Mouse (Mus musculus) lung, postnatal 0 days (tissue): ENCODE measurements at regions not wholly inside any gene's neighbourhood (a gene's known extent, or its start where the extent isn't known, plus 50 kb on each side); places are given as distances from the start of the nearest gene placed in this dataset.

Experiments
- CTCF ChIP-seq: IDR thresholded peaks from 2 replicates; pipeline ENCODE4 v1.5.1; 2016; ENCODE audit warnings: antibody characterized with exemption, mild to moderate bottlenecking
- EP300 ChIP-seq: IDR thresholded peaks from 2 replicates; pipeline ENCODE4 v1.6.1; 2016; ENCODE audit warnings: antibody characterized with exemption, mild to moderate bottlenecking, control low read depth

DNA sequence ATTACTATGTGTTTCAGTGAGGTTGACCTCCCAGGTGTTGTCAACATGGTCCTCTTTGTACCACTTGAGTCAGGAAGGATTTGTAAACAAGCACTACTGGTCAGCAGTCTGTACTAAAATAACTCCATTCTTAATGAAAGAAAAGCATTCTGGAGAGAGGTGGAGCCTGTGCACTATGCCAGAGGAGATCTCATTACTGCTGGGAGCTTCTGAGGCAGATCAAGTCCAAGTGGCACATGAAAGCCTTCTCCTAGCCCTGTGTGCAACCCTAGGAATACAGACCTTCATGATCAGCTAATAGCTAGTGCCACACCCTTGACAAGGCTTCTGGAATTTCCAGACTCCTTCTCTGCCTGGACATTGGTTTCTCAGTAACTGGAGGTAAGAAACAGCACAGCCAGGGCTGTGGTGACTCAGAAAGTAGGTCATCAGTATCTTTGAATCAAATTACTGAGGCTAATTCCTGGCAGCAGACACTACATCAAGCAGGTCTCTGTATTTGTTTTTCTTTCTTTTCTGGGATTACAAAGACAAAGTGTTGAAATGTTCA lies 105.9 kb upstream of the Mgat5 start:
- TF ChIP-seq CTCF: no peak
- no peak for TF ChIP-seq EP300
